Mouse (Mus musculus): Measurements from ENCODE around the gene Filip1l. TPM values are rescaled to one million over a fixed set of nuclear protein-coding genes. Genes with fewer than 3 reads are reported as not detected.

Filip1l gene
- polyA plus RNA-seq, 1 experiment = not detected

GRCm38 (mm10) chr16:57508351-57508750 is 155.5 kb downstream of the Filip1l start:
- Histone ChIP-seq H3K4me3 (ENCODE audit: insufficient read depth, low read depth, low read length) (no peak overlapping the region), H3K4me1 (ENCODE audit: control insufficient read depth, insufficient read depth, low read length) (no peaks in the 10 kb centered on the region), H3K27ac (ENCODE audit: insufficient read depth, low read depth, low read length) (no peak overlapping the region)
- WGBS = 100% methylated on average over 1 of the region's 1 CpGs
- no peak for TF ChIP-seq POLR2A (IDR thresholded peaks at IDR 0.05; ENCODE audit: insufficient read depth, low read depth, low read length)
- no peak for TF ChIP-seq CTCF (IDR thresholded peaks at IDR 0.05; ENCODE audit: insufficient read depth, low read depth, low read length)

GRCm38 (mm10) chr16:57509099-57509498 is 156.2 kb downstream of the Filip1l start:
- 96% methylated on average over 3 of the region's 3 CpGs for WGBS
- H3K4me3 ChIP-seq (ENCODE audit: insufficient read depth, low read depth, low read length) = no peak overlapping the region
- H3K4me1 ChIP-seq (ENCODE audit: control insufficient read depth, insufficient read depth, low read length) = no peaks in the 10 kb centered on the region
- no peak overlapping the region for H3K27ac ChIP-seq (ENCODE audit: insufficient read depth, low read depth, low read length)
- TF ChIP-seq POLR2A (IDR thresholded peaks at IDR 0.05; ENCODE audit: insufficient read depth, low read depth, low read length) (no peak), CTCF (IDR thresholded peaks at IDR 0.05; ENCODE audit: insufficient read depth, low read depth, low read length) (no peak)

GRCm38 (mm10) chr16:57513562-57513961 is 160.7 kb downstream of the Filip1l start:
- WGBS = 92% methylated on average over 7 of the region's 7 CpGs

GRCm38 (mm10) chr16:57514371-57514770 is 161.5 kb downstream of the Filip1l start:
- Histone ChIP-seq H3K27ac (ENCODE audit: insufficient read depth, low read depth, low read length) (no peak overlapping the region), H3K4me1 (ENCODE audit: control insufficient read depth, insufficient read depth, low read length) (no peaks in the 10 kb centered on the region), H3K4me3 (ENCODE audit: insufficient read depth, low read depth, low read length) (no peak overlapping the region)
- no peak for TF ChIP-seq CTCF (IDR thresholded peaks at IDR 0.05; ENCODE audit: insufficient read depth, low read depth, low read length)
- no peak for TF ChIP-seq POLR2A (IDR thresholded peaks at IDR 0.05; ENCODE audit: insufficient read depth, low read depth, low read length)
- WGBS = 82% methylated on average over 4 of the region's 4 CpGs

More at GRCm38 (mm10) chr16:57513562-57513961, 160.7 kb downstream of the Filip1l start:
- Histone ChIP-seq H3K27ac (ENCODE audit: insufficient read depth, low read depth, low read length) (no peak overlapping the region), H3K4me1 (ENCODE audit: control insufficient read depth, insufficient read depth, low read length) (no peaks in the 10 kb centered on the region), H3K4me3 (ENCODE audit: insufficient read depth, low read depth, low read length) (no peak overlapping the region)
- no peak for TF ChIP-seq POLR2A (IDR thresholded peaks at IDR 0.05; ENCODE audit: insufficient read depth, low read depth, low read length)
- TF ChIP-seq CTCF (IDR thresholded peaks at IDR 0.05; ENCODE audit: insufficient read depth, low read depth, low read length) = no peak

- TF ChIP-seq CTCF (IDR thresholded peaks at IDR 0.05; ENCODE audit: insufficient read depth, low read depth, low read length) (no peak), POLR2A (IDR thresholded peaks at IDR 0.05; ENCODE audit: insufficient read depth, low read depth, low read length) (no peak)
- no peaks in the 10 kb centered on the region for H3K4me1 ChIP-seq (ENCODE audit: control insufficient read depth, insufficient read depth, low read length)
- 73% methylated on average over 10 of the region's 10 CpGs for WGBS
- H3K27ac ChIP-seq (ENCODE audit: insufficient read depth, low read depth, low read length) = no peak overlapping the region
- H3K4me3 ChIP-seq (ENCODE audit: insufficient read depth, low read depth, low read length) = no peak overlapping the region
Observed at GRCm38 (mm10) chr16:57515636-57516035, 162.7 kb downstream of the Filip1l start.

- 84% methylated on average over 5 of the region's 5 CpGs for WGBS
- Histone ChIP-seq H3K4me3 (ENCODE audit: insufficient read depth, low read depth, low read length) (no peak overlapping the region), H3K4me1 (ENCODE audit: control insufficient read depth, insufficient read depth, low read length) (no peaks in the 10 kb centered on the region), H3K27ac (ENCODE audit: insufficient read depth, low read depth, low read length) (no peak overlapping the region)
- no peak for TF ChIP-seq CTCF (IDR thresholded peaks at IDR 0.05; ENCODE audit: insufficient read depth, low read depth, low read length)
- TF ChIP-seq POLR2A (IDR thresholded peaks at IDR 0.05; ENCODE audit: insufficient read depth, low read depth, low read length) = no peak
Observed at GRCm38 (mm10) chr16:57525046-57525445, 172.2 kb downstream of the Filip1l start.

- Histone ChIP-seq H3K4me3 (ENCODE audit: insufficient read depth, low read depth, low read length) (no peak overlapping the region), H3K4me1 (ENCODE audit: control insufficient read depth, insufficient read depth, low read length) (no peaks in the 10 kb centered on the region), H3K27ac (ENCODE audit: insufficient read depth, low read depth, low read length) (no peak overlapping the region)
- TF ChIP-seq POLR2A (IDR thresholded peaks at IDR 0.05; ENCODE audit: insufficient read depth, low read depth, low read length) (no peak), CTCF (IDR thresholded peaks at IDR 0.05; ENCODE audit: insufficient read depth, low read depth, low read length) (no peak)
- 87% methylated on average over 4 of the region's 4 CpGs for WGBS
Observed at GRCm38 (mm10) chr16:57525476-57525875, 172.6 kb downstream of the Filip1l start.

GRCm38 (mm10) chr16:57526893-57527292 is 174.0 kb downstream of the Filip1l start:
- no peak for TF ChIP-seq POLR2A (IDR thresholded peaks at IDR 0.05; ENCODE audit: insufficient read depth, low read depth, low read length)
- TF ChIP-seq CTCF (IDR thresholded peaks at IDR 0.05; ENCODE audit: insufficient read depth, low read depth, low read length) = no peak
- Histone ChIP-seq H3K4me3 (ENCODE audit: insufficient read depth, low read depth, low read length) (no peak overlapping the region), H3K4me1 (ENCODE audit: control insufficient read depth, insufficient read depth, low read length) (no peaks in the 10 kb centered on the region), H3K27ac (ENCODE audit: insufficient read depth, low read depth, low read length) (no peak overlapping the region)
- WGBS = 74% methylated on average over 7 of the region's 7 CpGs

GRCm38 (mm10) chr16:57528457-57528856 is 175.6 kb downstream of the Filip1l start:
- no peak for TF ChIP-seq POLR2A (IDR thresholded peaks at IDR 0.05; ENCODE audit: insufficient read depth, low read depth, low read length)
- TF ChIP-seq CTCF (IDR thresholded peaks at IDR 0.05; ENCODE audit: insufficient read depth, low read depth, low read length) = no peak

GRCm38 (mm10) chr16:57530547-57530946 is 177.7 kb downstream of the Filip1l start:
- H3K4me1 ChIP-seq (ENCODE audit: control insufficient read depth, insufficient read depth, low read length) = no peaks in the 10 kb centered on the region
- H3K27ac ChIP-seq (ENCODE audit: insufficient read depth, low read depth, low read length) = no peak overlapping the region
- no peak overlapping the region for H3K4me3 ChIP-seq (ENCODE audit: insufficient read depth, low read depth, low read length)
- WGBS = 98% methylated on average over 4 of the region's 4 CpGs
- TF ChIP-seq CTCF (IDR thresholded peaks at IDR 0.05; ENCODE audit: insufficient read depth, low read depth, low read length) = no peak
- TF ChIP-seq POLR2A (IDR thresholded peaks at IDR 0.05; ENCODE audit: insufficient read depth, low read depth, low read length) = no peak

More at GRCm38 (mm10) chr16:57528457-57528856, 175.6 kb downstream of the Filip1l start:
- WGBS = 75% methylated on average over 4 of the region's 4 CpGs
- H3K4me3 ChIP-seq (ENCODE audit: insufficient read depth, low read depth, low read length) = no peak overlapping the region
- no peak overlapping the region for H3K27ac ChIP-seq (ENCODE audit: insufficient read depth, low read depth, low read length)
- H3K4me1 ChIP-seq (ENCODE audit: control insufficient read depth, insufficient read depth, low read length) = no peaks in the 10 kb centered on the region

Measured in olfactory bulb, adult 2 months (tissue).